Mouse (Mus musculus): ENCODE measurements around the gene Mlx. TPM values are rescaled to one million over a fixed set of nuclear protein-coding genes. Genes with fewer than 3 reads are reported as not detected.
A peak's percentile ranks its signal among the peaks of the same experiment; 100 is the strongest.

The Mlx gene
- polyA plus RNA-seq, 1 experiment from 2014 or later, result 87.3 TPM

- H3K4me3 ChIP-seq, result no peak overlapping the region
- H3K27ac ChIP-seq (replicated peaks), result no peak overlapping the region
- 95% methylated on average over 12 of the region's 12 CpGs for WGBS
- peaks cover 16% of the 10 kb centered on the region for H3K27me3 ChIP-seq
- no peaks in the 10 kb centered on the region for H3K9me3 ChIP-seq
- H3K4me1 ChIP-seq (replicated peaks), result peaks cover 56% of the 10 kb centered on the region
- H3K36me3 ChIP-seq, result peaks cover 20% of the 10 kb centered on the region
- no peak overlapping the region for H3K9ac ChIP-seq
- ATAC-seq (ENCODE audit: low read depth), result no peak
- H3K4me2 ChIP-seq, result no peak overlapping the region
Observed at GRCm38 (mm10) chr11:101084811-101085210, 2.3 kb upstream of the Mlx start.

GRCm38 (mm10) chr11:101085617-101086322, 1.3 kb upstream of the Mlx start:
- Histone ChIP-seq H3K9me3 (no peaks in the 10 kb centered on the region), H3K36me3 (peaks cover 30% of the 10 kb centered on the region), H3K27ac (replicated peaks) (peak overlapping the region; percentile 87; the same call in 1 of the 2 replicates), H3K27me3 (peaks cover 6% of the 10 kb centered on the region), H3K9ac (peak overlapping the region; percentile 85), H3K4me3 (no peak overlapping the region), H3K4me1 (replicated peaks) (peaks cover 53% of the 10 kb centered on the region), H3K4me2 (0 out of 2 replicates have a peak overlapping the region, but pooled peaks have one; percentile 96)
- ATAC-seq (ENCODE audit: low read depth), result no peak
- 93% methylated on average over 18 of the region's 18 CpGs for WGBS

GRCm38 (mm10) chr11:101086323-101086674, 778 bp upstream of the Mlx start:
- H3K27ac ChIP-seq (replicated peaks), result peak overlapping the region; percentile 87
- no peak for ATAC-seq (ENCODE audit: low read depth)
- 89% methylated on average over 6 of the region's 6 CpGs for WGBS
- peak overlapping the region; percentile 96 for H3K4me2 ChIP-seq
- H3K27me3 ChIP-seq, result peaks cover under 1% of the 10 kb centered on the region; the same call in 1 of the 2 replicates
- H3K9me3 ChIP-seq, result no peaks in the 10 kb centered on the region
- peak overlapping the region; percentile 85 for H3K9ac ChIP-seq
- H3K4me3 ChIP-seq, result peak overlapping the region; percentile 56
- peaks cover 35% of the 10 kb centered on the region for H3K36me3 ChIP-seq
- peaks cover 51% of the 10 kb centered on the region for H3K4me1 ChIP-seq (replicated peaks)

- no peaks in the 10 kb centered on the region for H3K9me3 ChIP-seq
- no peaks in the 10 kb centered on the region for H3K27me3 ChIP-seq
- peak overlapping the region; percentile 87 for H3K27ac ChIP-seq (replicated peaks)
- peaks cover 49% of the 10 kb centered on the region for H3K36me3 ChIP-seq
- no peak; the same call in 1 of the 2 replicates for ATAC-seq (ENCODE audit: low read depth)
- H3K4me3 ChIP-seq, result peak overlapping the region; percentile 56
- H3K9ac ChIP-seq, result peak overlapping the region; percentile 85
- 11% methylated on average over 8 of the region's 8 CpGs for WGBS
- peaks cover 43% of the 10 kb centered on the region for H3K4me1 ChIP-seq (replicated peaks)
- H3K4me2 ChIP-seq, result peak overlapping the region; percentile 96
Observed at GRCm38 (mm10) chr11:101087682-101088055, 592 bp downstream of the Mlx start.

GRCm38 (mm10) chr11:101089931-101090330, 2.9 kb downstream of the Mlx start:
- Histone ChIP-seq H3K27ac (replicated peaks) (no peak overlapping the region), H3K4me1 (replicated peaks) (peaks cover 43% of the 10 kb centered on the region), H3K9ac (no peak overlapping the region), H3K27me3 (no peaks in the 10 kb centered on the region), H3K9me3 (no peaks in the 10 kb centered on the region), H3K4me3 (no peak overlapping the region), H3K36me3 (peaks cover 57% of the 10 kb centered on the region), H3K4me2 (no peak overlapping the region)
- ATAC-seq (ENCODE audit: low read depth), result no peak
- 93% methylated on average over 1 of the region's 1 CpGs for WGBS

- H3K9me3 ChIP-seq, result no peaks in the 10 kb centered on the region
- peak; percentile 34 for ATAC-seq (ENCODE audit: low read depth)
- no peaks in the 10 kb centered on the region for H3K27me3 ChIP-seq
- 1% methylated on average over 18 of the region's 18 CpGs for WGBS
- H3K9ac ChIP-seq, result peak overlapping the region; percentile 82
- H3K4me1 ChIP-seq (replicated peaks), result peaks cover 23% of the 10 kb centered on the region
- peak overlapping the region; percentile 80 for H3K4me3 ChIP-seq
- peaks cover 75% of the 10 kb centered on the region for H3K36me3 ChIP-seq
- H3K4me2 ChIP-seq, result peak overlapping the region; percentile 88
- H3K27ac ChIP-seq (replicated peaks), result 0 out of 2 replicates have a peak overlapping the region, but pooled peaks have one; percentile 91
Observed at GRCm38 (mm10) chr11:101094930-101095313, 7.8 kb downstream of the Mlx start.

- Histone ChIP-seq H3K4me2 (peak within 1 kb of the TSS; percentile 88), H3K36me3 (peaks cover 75% of the 10 kb centered on the region), H3K4me1 (replicated peaks) (peaks cover 23% of the 10 kb centered on the region), H3K9me3 (no peaks in the 10 kb centered on the region), H3K9ac (peak within 1 kb of the TSS; percentile 82), H3K27me3 (no peaks in the 10 kb centered on the region), H3K27ac (replicated peaks) (peak within 1 kb of the TSS; percentile 91), H3K4me3 (peak within 1 kb of the TSS; percentile 80)
- ATAC-seq (ENCODE audit: low read depth), result peak; percentile 95
- under 1% methylated on average over 43 of the region's 43 CpGs for WGBS
Observed at GRCm38 (mm10) chr11:101095314-101096024, 8.4 kb downstream of the Mlx start, which contains the start of gene Psmc3ip. Gene Psmc3ip, minus strand, starts transcription at chr11:101095436.

GRCm38 (mm10) chr11:101098231-101098630, 11.2 kb downstream of the Mlx start:
- no peaks in the 10 kb centered on the region for H3K27me3 ChIP-seq
- no peak overlapping the region for H3K9ac ChIP-seq
- no peak overlapping the region for H3K4me3 ChIP-seq
- ATAC-seq (ENCODE audit: low read depth), result no peak
- WGBS, result 91% methylated on average over 8 of the region's 8 CpGs
- no peak overlapping the region for H3K27ac ChIP-seq (replicated peaks)
- peaks cover 74% of the 10 kb centered on the region for H3K36me3 ChIP-seq
- peaks cover 23% of the 10 kb centered on the region for H3K4me1 ChIP-seq (replicated peaks)
- H3K9me3 ChIP-seq, result no peaks in the 10 kb centered on the region
- no peak overlapping the region for H3K4me2 ChIP-seq

GRCm38 (mm10) chr11:101103011-101103410, 15.9 kb downstream of the Mlx start:
- Histone ChIP-seq H3K9me3 (no peaks in the 10 kb centered on the region), H3K9ac (no peak overlapping the region), H3K36me3 (peaks cover 76% of the 10 kb centered on the region), H3K4me3 (no peak overlapping the region), H3K27me3 (no peaks in the 10 kb centered on the region), H3K27ac (replicated peaks) (no peak overlapping the region), H3K4me1 (replicated peaks) (no peaks in the 10 kb centered on the region), H3K4me2 (no peak overlapping the region)
- no peak for ATAC-seq (ENCODE audit: low read depth)
- WGBS, result 91% methylated on average over 5 of the region's 5 CpGs

GRCm38 (mm10) chr11:101109351-101109750, 22.3 kb downstream of the Mlx start:
- 63% methylated on average over 4 of the region's 4 CpGs for WGBS
- no peak overlapping the region for H3K27ac ChIP-seq (replicated peaks)
- no peak overlapping the region for H3K9ac ChIP-seq
- 0 out of 2 replicates have a peak, but pooled peaks cover 4% of the 10 kb centered on the region for H3K9me3 ChIP-seq
- no peak overlapping the region for H3K4me3 ChIP-seq
- H3K36me3 ChIP-seq, result peaks cover 21% of the 10 kb centered on the region
- H3K4me2 ChIP-seq, result no peak overlapping the region
- ATAC-seq (ENCODE audit: low read depth), result no peak
- H3K27me3 ChIP-seq, result no peaks in the 10 kb centered on the region
- H3K4me1 ChIP-seq (replicated peaks), result peaks cover 13% of the 10 kb centered on the region; the same call in 1 of the 2 replicates

GRCm38 (mm10) chr11:101110708-101111107, 23.6 kb downstream of the Mlx start:
- ATAC-seq (ENCODE audit: low read depth), result no peak
- Histone ChIP-seq H3K27ac (replicated peaks) (no peak overlapping the region), H3K9ac (no peak overlapping the region), H3K36me3 (peaks cover 12% of the 10 kb centered on the region), H3K4me3 (no peak overlapping the region), H3K4me2 (no peak overlapping the region), H3K27me3 (no peaks in the 10 kb centered on the region), H3K9me3 (0 out of 2 replicates have a peak, but pooled peaks cover 4% of the 10 kb centered on the region), H3K4me1 (replicated peaks) (peaks cover 27% of the 10 kb centered on the region)
- 58% methylated on average over 5 of the region's 5 CpGs for WGBS

GRCm38 (mm10) chr11:101111178-101111577, 24.1 kb downstream of the Mlx start:
- H3K9me3 ChIP-seq, result 0 out of 2 replicates have a peak, but pooled peaks cover 4% of the 10 kb centered on the region

More at GRCm38 (mm10) chr11:101111178-101111577, 24.1 kb downstream of the Mlx start:
- Histone ChIP-seq H3K4me3 (no peak overlapping the region), H3K9ac (no peak overlapping the region), H3K36me3 (peaks cover 8% of the 10 kb centered on the region), H3K4me2 (no peak overlapping the region), H3K27ac (replicated peaks) (no peak overlapping the region), H3K4me1 (replicated peaks) (peaks cover 31% of the 10 kb centered on the region), H3K27me3 (no peaks in the 10 kb centered on the region)
- ATAC-seq (ENCODE audit: low read depth), result no peak
- WGBS, result 92% methylated on average over 4 of the region's 4 CpGs
